Mouse (Mus musculus) mesoderm, embryonic 11.5 days (tissue): ENCODE measurements at regions not wholly inside any gene's neighbourhood (a gene's known extent, or its start where the extent isn't known, plus 50 kb on each side); places are given as distances from the start of the nearest gene placed in this dataset.

ENCODE experiments used
- DNase-seq: peaks from one replicate; pipeline ENCODE4 v3.0.0-alpha.2; 2012; ENCODE audit warnings: low read depth, low spot score

GRCm38 (mm10) chr5:29142957-29143356 lies 52.8 kb upstream of the Rnf32 start:
- no peak for DNase-seq

DNA sequence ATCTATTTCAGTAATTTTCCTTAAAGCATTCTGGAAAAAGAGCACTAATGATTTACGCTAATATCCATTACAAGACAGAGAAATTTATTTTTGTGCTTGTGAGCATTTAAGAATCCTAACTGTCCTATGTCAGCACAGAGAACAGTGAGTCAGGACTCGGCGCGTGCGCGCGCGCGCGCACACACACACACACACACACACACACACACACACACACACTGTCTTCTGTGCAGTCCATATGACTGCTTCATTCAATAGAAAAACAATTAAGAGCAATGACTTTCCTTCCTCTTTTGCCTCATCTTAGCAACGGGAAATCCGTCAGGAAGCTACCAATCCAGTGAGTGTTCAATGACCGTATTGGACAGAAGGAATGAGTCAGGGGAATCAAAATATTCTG lies 53.3 kb upstream of the Rnf32 start:
- DNase-seq: no peak

GRCm38 (mm10) chr5:29137481-29137880 lies 58.3 kb upstream of the Rnf32 start:
- DNase-seq: no peak

GRCm38 (mm10) chr5:29132261-29132660 lies 63.5 kb upstream of the Rnf32 start:
- peak; percentile 47 for DNase-seq

DNA sequence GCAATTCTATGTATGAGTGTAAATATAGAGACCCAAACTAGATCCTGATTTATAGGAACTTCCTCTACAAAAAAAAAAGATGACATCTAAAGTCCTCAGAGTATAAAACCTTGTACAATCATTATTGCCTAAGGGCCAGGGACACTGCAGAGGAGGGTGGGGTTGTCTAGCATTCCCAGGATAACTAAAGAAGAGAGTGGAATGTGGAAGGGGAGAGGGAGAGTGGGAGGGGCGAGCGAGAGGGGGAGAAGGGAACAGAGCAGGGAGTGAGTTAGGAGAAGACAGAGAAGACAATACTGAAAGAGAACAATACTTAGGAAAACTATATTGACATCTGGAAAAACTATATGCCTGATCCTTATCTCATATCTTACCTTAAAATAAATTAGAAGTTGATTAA lies 64.0 kb upstream of the Rnf32 start:
- DNase-seq: peak; percentile 36

DNA sequence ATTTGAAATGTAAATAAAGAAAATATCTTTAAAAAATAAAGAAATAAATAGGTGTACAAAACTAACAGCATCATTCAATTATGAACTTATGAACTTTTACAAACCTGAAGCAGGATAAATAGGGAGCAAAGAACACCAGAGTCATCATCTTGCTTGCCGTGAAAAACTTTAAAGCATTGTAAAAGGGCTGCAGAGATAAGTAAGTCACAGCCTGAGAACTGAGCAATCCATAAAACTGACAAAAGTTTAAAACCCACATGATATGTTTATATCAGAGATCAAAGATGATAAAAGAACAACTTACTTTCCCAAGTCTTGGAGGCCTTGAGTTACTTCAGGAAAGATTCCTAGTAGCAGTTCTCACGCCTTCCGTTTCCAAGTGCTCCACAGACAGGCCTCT lies 66.1 kb upstream of the Rnf32 start:
- DNase-seq: no peak

DNA sequence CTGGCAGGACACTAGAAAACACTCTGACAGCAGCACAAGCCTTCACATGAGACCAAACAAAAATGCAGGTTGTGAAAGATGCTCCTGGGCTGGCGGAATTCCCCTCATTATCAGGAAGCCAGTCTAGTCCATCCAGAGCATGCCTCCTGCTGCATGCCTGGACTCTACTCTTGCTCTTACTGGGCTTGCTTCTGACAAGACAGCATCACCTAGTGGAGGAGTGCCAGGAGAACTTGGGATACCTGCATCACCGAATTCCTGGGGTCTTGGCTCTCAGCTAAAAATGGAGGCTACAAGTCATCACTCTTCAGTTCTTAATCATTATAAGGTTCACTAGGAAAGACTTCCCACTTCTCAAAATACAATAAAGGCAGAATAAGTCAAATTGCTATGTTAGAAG lies 78.8 kb upstream of the Rnf32 start:
- DNase-seq: no peak

- DNase-seq: no peak
These were observed 83.3 kb upstream of the Rnf32 start for GRCm38 (mm10) chr5:29112531-29112930.

GRCm38 (mm10) chr5:29107276-29107675 lies 88.5 kb upstream of the Rnf32 start:
- no peak for DNase-seq

DNA sequence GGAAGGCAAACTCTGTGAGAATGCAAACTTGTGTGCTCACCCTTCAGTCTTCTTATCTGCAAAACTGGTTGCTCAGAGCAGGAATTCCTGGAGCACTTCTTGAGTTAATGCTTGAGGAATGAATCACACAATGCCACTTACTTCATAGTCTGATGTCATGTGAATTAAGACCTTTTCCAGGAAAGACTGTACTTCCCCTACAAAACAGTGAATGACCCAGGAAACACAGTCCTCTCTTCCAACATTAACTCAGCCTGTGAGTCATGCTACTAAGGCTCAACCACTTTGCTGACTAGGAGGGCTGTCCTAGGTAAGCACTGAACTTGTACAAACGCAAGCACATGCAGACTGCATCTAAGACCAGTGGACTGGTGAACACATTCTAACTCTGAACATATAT lies 112.5 kb upstream of the Rnf32 start:
- no peak for DNase-seq

GRCm38 (mm10) chr5:29054393-29054792 lies 141.4 kb upstream of the Rnf32 start:
- DNase-seq: no peak

DNA sequence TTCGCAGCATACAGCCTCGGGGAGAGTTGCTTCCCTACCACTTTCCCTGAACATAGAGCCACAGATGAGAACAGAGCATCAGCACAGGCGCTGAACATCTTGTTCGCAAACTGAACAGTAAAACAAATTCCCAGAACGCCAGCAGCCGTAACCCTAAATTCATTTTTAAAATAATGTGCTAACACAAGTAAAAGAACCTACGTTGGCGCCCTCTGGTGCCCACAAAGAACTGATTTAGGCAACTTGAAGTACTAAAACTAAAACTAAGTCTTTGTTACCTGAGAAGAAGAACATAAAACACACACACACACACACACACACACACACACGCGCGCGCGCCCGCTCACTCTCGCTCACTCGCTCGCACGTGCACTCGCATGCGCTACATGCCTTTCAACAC lies 159.2 kb upstream of the Rnf32 start:
- peak; percentile 29 for DNase-seq

DNA sequence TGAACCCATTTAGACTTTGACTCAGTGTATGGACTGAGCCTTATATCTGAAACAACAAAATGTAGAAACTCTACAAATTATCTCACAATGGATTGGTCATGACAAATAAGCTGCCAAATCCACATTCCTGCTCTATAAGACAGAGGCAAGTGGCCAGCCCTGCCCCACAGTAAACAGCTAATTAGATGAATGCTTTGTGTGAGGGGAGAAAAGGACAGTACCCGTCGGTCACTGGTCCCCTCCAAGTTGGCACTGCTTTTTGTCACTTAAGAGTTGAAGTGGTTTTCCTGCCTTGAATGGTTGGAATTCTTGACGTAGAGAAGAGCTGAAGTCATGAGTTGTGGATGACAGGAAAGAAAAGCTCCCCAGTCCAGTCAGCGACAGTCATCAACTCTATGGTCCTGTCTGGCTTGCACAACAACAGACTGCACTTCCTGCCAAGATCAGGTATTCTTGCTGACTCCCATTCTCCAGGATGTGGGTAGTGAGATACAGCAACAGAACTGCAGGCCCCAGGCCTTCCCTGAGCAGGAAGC lies 162.3 kb upstream of the Rnf32 start:
- DNase-seq: no peak

DNA sequence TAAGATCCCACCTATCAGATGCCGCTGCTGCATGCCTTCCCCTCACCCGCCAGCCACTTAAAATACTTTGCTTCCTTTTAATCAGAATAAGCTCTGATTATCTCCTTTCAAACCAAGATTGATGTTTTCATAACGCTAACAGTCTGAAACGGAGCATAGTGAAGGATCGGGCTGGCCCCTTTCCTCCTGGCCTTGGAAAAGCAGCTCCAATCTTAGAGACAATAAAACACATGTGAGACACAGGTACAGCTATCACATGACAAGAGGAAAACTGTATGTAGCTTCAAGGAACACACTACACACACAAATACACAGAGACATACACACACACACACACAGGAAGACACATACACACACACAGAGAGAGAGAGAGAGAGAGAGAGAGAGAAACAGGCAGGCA lies 165.3 kb upstream of the Rnf32 start:
- DNase-seq: no peak

DNA sequence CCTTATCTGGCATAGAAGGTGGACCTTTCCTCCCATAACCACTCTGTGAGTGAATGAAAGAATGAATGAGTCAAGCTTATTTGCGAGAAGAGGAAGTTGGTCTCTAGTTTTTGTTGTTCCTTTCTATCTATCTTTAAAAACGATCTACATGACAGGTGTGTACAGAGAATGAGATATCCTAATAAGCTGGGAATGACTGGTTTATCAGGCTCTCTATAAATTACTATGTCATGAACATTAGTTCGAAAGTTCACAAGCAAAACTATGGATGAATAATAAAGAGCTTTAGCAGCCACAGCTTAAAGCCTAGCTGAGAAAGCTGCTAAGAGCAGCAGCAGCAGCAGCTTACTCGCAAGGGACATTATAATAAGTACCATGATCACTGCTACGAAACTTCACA lies 165.8 kb upstream of the Rnf32 start:
- DNase-seq: no peak

DNA sequence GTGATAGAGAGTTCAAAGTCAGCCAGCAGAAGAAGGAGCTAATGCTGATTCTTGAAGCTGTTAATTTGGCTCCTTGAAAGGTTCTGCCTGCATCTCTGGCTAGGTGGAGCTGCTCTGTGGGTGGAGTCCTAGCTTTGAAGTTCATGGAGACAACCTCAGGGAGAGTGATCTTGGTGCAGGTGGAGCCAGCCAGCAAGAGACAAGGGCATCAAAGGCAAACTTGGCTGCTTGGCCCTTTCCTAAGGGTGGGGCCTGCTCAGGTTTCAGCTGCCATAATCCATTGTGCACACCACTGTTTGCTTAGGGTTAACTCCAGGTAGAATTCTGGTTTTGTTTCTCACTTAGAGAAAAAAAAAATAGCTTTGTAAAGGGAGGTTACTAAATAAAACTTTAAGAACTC lies 170.7 kb upstream of the Rnf32 start:
- no peak for DNase-seq

DNA sequence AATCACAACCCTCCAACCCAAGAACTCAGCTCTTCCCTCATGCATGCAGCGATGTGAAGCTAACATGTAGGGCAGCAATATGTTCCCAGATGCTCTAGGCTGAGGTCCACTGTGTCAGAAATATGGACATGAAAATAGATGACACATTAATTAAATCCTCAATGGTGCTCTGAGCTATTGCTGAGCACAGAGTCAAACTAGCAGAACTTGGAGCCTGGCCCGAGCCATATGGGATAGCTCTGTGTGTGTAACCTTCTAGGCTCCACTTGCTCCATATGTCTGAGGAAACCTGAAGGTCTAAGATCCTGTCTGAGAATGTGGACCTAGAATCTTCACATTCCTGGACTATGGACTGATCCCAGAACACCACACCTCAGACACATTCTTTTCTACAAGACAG lies 203.0 kb upstream of the Rnf32 start:
- DNase-seq: no peak

DNA sequence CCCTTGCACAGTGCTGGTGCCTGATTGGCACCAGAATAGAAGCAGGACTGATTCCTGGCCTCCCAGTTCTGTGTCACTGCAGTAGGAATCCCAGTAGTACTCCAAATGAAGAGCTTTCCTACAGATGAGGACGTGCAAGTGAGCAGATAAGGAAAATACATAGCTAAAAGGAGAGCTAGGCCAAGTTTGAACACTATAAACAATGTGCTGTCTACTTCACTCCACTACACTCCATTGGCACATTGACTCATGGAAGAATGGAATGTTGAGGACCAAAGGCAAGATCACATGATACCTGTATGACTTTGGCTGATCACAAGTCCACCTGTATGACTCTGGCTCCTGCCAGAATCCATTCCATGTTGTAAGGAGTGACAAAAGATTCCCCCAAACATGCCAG lies 215.9 kb upstream of the Rnf32 start:
- no peak for DNase-seq

- no peak for DNase-seq
These were observed 225.4 kb upstream of the Rnf32 start for GRCm38 (mm10) chr5:28970404-28970803.

DNA sequence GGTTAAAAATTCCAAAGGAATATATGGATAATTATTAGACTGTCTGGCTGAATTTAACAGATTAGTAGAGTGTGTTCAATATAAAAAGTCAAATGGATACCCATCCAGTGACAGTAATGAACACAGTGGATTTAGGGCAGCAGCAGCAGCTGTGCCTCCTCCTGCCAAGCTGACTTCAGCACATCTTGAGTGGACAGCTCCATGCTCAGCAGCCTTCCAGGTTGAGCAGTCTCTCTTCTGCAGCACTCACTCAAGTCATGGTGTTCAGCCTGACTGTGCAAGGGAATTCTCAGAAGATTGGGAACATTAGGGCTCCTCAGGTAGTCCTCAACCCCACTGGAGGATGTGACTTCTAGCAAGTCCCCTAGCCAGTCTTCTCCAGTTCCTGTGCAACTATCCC lies 240.8 kb upstream of the Rnf32 start:
- DNase-seq: peak; percentile 66

DNA sequence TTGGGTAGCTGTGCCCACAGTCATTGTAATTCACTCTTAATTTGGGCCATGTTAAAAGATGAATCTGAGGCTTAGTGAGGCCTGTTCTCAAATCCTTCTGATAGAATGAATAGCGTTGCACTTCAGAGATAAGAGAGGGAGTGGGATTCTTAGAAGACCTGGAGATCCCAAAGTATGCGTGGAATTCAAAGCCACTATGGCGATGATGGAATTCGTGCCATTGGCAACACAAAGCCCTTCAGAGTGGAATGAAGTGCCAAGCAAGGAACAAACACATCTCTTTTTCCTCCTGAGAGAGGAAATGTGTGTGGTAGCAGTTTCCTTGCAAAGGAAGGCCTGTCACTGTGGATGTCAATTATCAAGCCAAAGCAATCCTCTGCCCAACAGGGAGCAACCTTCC lies 248.3 kb upstream of the Rnf32 start:
- DNase-seq: no peak

- DNase-seq: peak; percentile 26
These were observed 252.0 kb upstream of the Rnf32 start for GRCm38 (mm10) chr5:28943571-28944316.

GRCm38 (mm10) chr5:28940972-28941371 lies 254.8 kb upstream of the Rnf32 start:
- no peak for DNase-seq
